Mouse (Mus musculus): Measurements from ENCODE around the gene Rcbtb2.

DNA sequence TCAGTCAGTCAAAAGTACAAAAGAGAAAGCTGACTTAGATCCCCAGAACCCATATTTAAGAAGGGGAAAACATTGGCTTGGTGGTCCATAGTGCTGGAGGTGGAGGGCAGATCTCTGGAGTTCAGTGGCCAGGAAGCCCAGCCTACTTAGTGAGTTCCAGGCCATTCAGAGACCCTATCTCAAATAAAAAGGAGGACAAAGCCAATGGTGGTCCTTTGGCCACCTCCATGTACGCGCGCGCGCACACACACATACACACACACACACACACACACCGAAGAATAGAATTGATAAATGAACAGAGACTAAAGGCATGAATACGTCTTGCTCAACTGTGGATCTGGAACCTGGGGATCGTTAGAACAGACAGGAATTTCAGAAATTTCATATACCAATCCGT, 544 bp downstream of the Rcbtb2 start:
- TF ChIP-seq EP300 (optimal IDR thresholded peaks at IDR 0.05) (no peak), CTCF (IDR thresholded peaks at IDR 0.05; ENCODE audit: low read depth) (no peak)

Data from stomach, postnatal 0 days (tissue).